Mouse (Mus musculus) kidney, embryonic 16.5 days (tissue): ENCODE data around the gene Gja1. TPM values are rescaled to one million over a fixed set of nuclear protein-coding genes. Genes with fewer than 3 reads are reported as not detected.
"Not testable (repeated sequence)": the region's sequence is repeated elsewhere in the genome, so short reads cannot be mapped to it uniquely, and the experiment has no call there.

Source experiments
- ATAC-seq: fragments of 200-750 bp; cut with Nextera tagmentation; 2 replicates; pipeline ENCODE4 v1.8.0; 2017; ENCODE audit warnings: moderate TSS enrichment; ENCODE audit not compliant: low FRiP score, low TSS enrichment
- H3K27ac ChIP-seq: fragments of 300-500 bp; sonication (generic); 2 replicates; pipeline ENCODE4 v1.5.1; 2014; ENCODE audit warnings: low read length
- H3K27me3 ChIP-seq: fragments of 300-500 bp; sonication (generic); 2 replicates; pipeline ENCODE4 v1.6.1; 2014; ENCODE audit warnings: low read length, control low read depth, mixed read lengths; ENCODE audit not compliant: insufficient read depth
- H3K36me3 ChIP-seq: fragments of 300-500 bp; sonication (generic); 2 replicates; pipeline ENCODE4 v1.6.1; 2014; ENCODE audit warnings: low read length, control low read depth, mixed read lengths; ENCODE audit not compliant: insufficient read depth
- H3K4me1 ChIP-seq: fragments of 300-500 bp; sonication (generic); 2 replicates; pipeline ENCODE4 v1.6.1; 2014; ENCODE audit warnings: low read length, control low read depth, mixed read lengths; ENCODE audit not compliant: insufficient read depth
- H3K4me2 ChIP-seq: fragments of 300-500 bp; sonication (generic); replicated peaks from 2 replicates; pipeline ENCODE4 v1.6.1; 2014; ENCODE audit warnings: low read depth, low read length
- H3K4me3 ChIP-seq: fragments of 300-500 bp; sonication (generic); 2 replicates; pipeline ENCODE4 v1.5.1; 2014; ENCODE audit warnings: mild to moderate bottlenecking, low read length
- H3K9ac ChIP-seq: fragments of 300-500 bp; sonication (generic); replicated peaks from 2 replicates; pipeline ENCODE4 v1.6.1; 2014; ENCODE audit warnings: low read length
- H3K9me3 ChIP-seq: fragments of 300-500 bp; sonication (generic); 2 replicates; pipeline ENCODE4 v1.6.1; 2016; ENCODE audit warnings: low read length, control low read depth
- WGBS: fragments of 180-500 bp; shearing (Covaris S2); extraction: QIAGEN DNeasy Blood & Tissue Kit; methylation state at CpG from one replicate; pipeline ENCODE4 v1.1.7; 2014; 5-methylcytosine and 5-hydroxymethylcytosine counted together
- polyA plus RNA-seq: library from polyadenylated mRNA; unstranded; fragments of >200 nt; fragmentation: Nextera tagmentation; extraction: Ambion mirVana; gene quantifications from 2 replicates; pipeline ENCODE4 v1.2.1, GENCODE M21; 2015

Gene Gja1
- polyA plus RNA-seq, 1 experiment from 2014 or later = 129 TPM

GRCm38 (mm10) chr10:56378648-56379254 lies 1.6 kb downstream of the Gja1 start:
- Histone ChIP-seq H3K36me3 (0 out of 2 replicates have a peak, but pooled peaks cover 2% of the 10 kb centered on the region), H3K4me2 (peak overlapping the region; percentile 64), H3K27ac (peak overlapping the region; percentile 85), H3K9ac (peak overlapping the region; percentile 85), H3K4me1 (peaks cover 23% of the 10 kb centered on the region), H3K9me3 (no peaks in the 10 kb centered on the region), H3K4me3 (peak overlapping the region; percentile 67), H3K27me3 (no peaks in the 10 kb centered on the region)
- ATAC-seq = peak; percentile 78
- WGBS = under 1% methylated on average over 35 of the region's 35 CpGs

GRCm38 (mm10) chr10:56379720-56380119 lies 2.6 kb downstream of the Gja1 start:
- Histone ChIP-seq H3K27me3 (no peaks in the 10 kb centered on the region), H3K4me2 (peak overlapping the region; percentile 64), H3K36me3 (0 out of 2 replicates have a peak, but pooled peaks cover 2% of the 10 kb centered on the region), H3K27ac (peak overlapping the region; percentile 75), H3K4me3 (peak overlapping the region; percentile 67), H3K9me3 (no peaks in the 10 kb centered on the region), H3K4me1 (peaks cover 18% of the 10 kb centered on the region), H3K9ac (peak overlapping the region; percentile 85)
- no peak for ATAC-seq
- WGBS = 4% methylated on average over 7 of the region's 7 CpGs

GRCm38 (mm10) chr10:56385195-56386109 lies 8.3 kb downstream of the Gja1 start:
- Histone ChIP-seq H3K36me3 (peaks cover 33% of the 10 kb centered on the region), H3K4me3 (no peak overlapping the region), H3K27me3 (no peaks in the 10 kb centered on the region), H3K4me2 (no peak overlapping the region), H3K4me1 (peaks cover 14% of the 10 kb centered on the region; the same call in 1 of the 2 replicates), H3K9ac (no peak overlapping the region), H3K27ac (no peak overlapping the region), H3K9me3 (no peaks in the 10 kb centered on the region; the same call in 1 of the 2 replicates)
- WGBS = 68% methylated on average over 13 of the region's 13 CpGs
- no peak for ATAC-seq

- H3K4me3 ChIP-seq = no peak overlapping the region
- no peak overlapping the region for H3K27ac ChIP-seq
- no peaks in the 10 kb centered on the region for H3K27me3 ChIP-seq
- no peak overlapping the region for H3K4me2 ChIP-seq
- WGBS = 56% methylated on average over 6 of the region's 6 CpGs
- H3K9ac ChIP-seq = no peak overlapping the region
- no peaks in the 10 kb centered on the region for H3K4me1 ChIP-seq
- ATAC-seq = no peak
- H3K36me3 ChIP-seq = peaks cover 21% of the 10 kb centered on the region
- no peaks in the 10 kb centered on the region for H3K9me3 ChIP-seq
Observed at GRCm38 (mm10) chr10:56393095-56393784, 16.1 kb downstream of the Gja1 start.

GRCm38 (mm10) chr10:56393815-56394417 lies 16.8 kb downstream of the Gja1 start:
- H3K27ac ChIP-seq, ATAC-seq, H3K4me3 ChIP-seq, H3K9me3 ChIP-seq, H3K9ac ChIP-seq, H3K4me1 ChIP-seq, H3K27me3 ChIP-seq, H3K4me2 ChIP-seq: not testable (repeated sequence)
- peaks cover 15% of the 10 kb centered on the region for H3K36me3 ChIP-seq
- WGBS = 95% methylated on average over 6 of the region's 7 CpGs

GRCm38 (mm10) chr10:56397875-56398274 lies 20.7 kb downstream of the Gja1 start:
- H3K27me3 ChIP-seq = no peaks in the 10 kb centered on the region
- no peaks in the 10 kb centered on the region for H3K36me3 ChIP-seq
- no peak overlapping the region for H3K4me2 ChIP-seq
- H3K9me3 ChIP-seq = no peaks in the 10 kb centered on the region
- no peaks in the 10 kb centered on the region for H3K4me1 ChIP-seq
- H3K27ac ChIP-seq = no peak overlapping the region
- H3K9ac ChIP-seq = no peak overlapping the region
- no peak for ATAC-seq
- 79% methylated on average over 8 of the region's 8 CpGs for WGBS
- no peak overlapping the region for H3K4me3 ChIP-seq

- H3K9me3 ChIP-seq = no peaks in the 10 kb centered on the region
- WGBS = 94% methylated on average over 2 of the region's 2 CpGs
- no peaks in the 10 kb centered on the region for H3K36me3 ChIP-seq
- no peaks in the 10 kb centered on the region for H3K4me1 ChIP-seq
- H3K9ac ChIP-seq = no peak overlapping the region
- H3K27me3 ChIP-seq = no peaks in the 10 kb centered on the region
- ATAC-seq = no peak
- no peak overlapping the region for H3K4me2 ChIP-seq
- no peak overlapping the region for H3K27ac ChIP-seq
- H3K4me3 ChIP-seq = no peak overlapping the region
Observed at GRCm38 (mm10) chr10:56398310-56398709, 21.2 kb downstream of the Gja1 start.

GRCm38 (mm10) chr10:56401396-56401795 lies 24.3 kb downstream of the Gja1 start:
- H3K4me1 ChIP-seq, H3K4me2 ChIP-seq, H3K4me3 ChIP-seq, H3K27me3 ChIP-seq, H3K9me3 ChIP-seq, ATAC-seq, H3K36me3 ChIP-seq, H3K9ac ChIP-seq, H3K27ac ChIP-seq: not testable (repeated sequence)
- 90% methylated on average over 8 of the region's 8 CpGs for WGBS

- no peak for ATAC-seq
- Histone ChIP-seq H3K4me3 (no peak overlapping the region), H3K4me1 (no peaks in the 10 kb centered on the region), H3K27me3 (no peaks in the 10 kb centered on the region), H3K4me2 (no peak overlapping the region), H3K9me3 (no peaks in the 10 kb centered on the region), H3K36me3 (no peaks in the 10 kb centered on the region), H3K9ac (no peak overlapping the region), H3K27ac (no peak overlapping the region)
- WGBS = 64% methylated on average over 9 of the region's 9 CpGs
Observed at GRCm38 (mm10) chr10:56405934-56406333, 28.8 kb downstream of the Gja1 start.
